Mouse (Mus musculus) liver, embryonic 15.5 days (tissue): ENCODE measurements at regions not wholly inside any gene's neighbourhood (a gene's known extent, or its start where the extent isn't known, plus 50 kb on each side); places are given as distances from the start of the nearest gene placed in this dataset.

Source experiments
- ATAC-seq: fragments of 200-750 bp; cut with Nextera tagmentation; 2 replicates; pipeline ENCODE4 v1.8.0; 2017; ENCODE audit warnings: moderate number of reproducible peaks, mild to moderate bottlenecking, moderate library complexity; ENCODE audit not compliant: insufficient read depth
- H3K27ac ChIP-seq: fragments of 300-500 bp; sonication (generic); replicated peaks from 2 replicates; pipeline ENCODE4 v1.5.1; 2015; ENCODE audit warnings: mild to moderate bottlenecking, inconsistent platforms
- H3K27me3 ChIP-seq: fragments of 300-500 bp; sonication (generic); 2 replicates; pipeline ENCODE4 v1.6.1; 2015; ENCODE audit warnings: mild to moderate bottlenecking, inconsistent platforms
- H3K36me3 ChIP-seq: fragments of 300-500 bp; sonication (generic); replicated peaks from 2 replicates; pipeline ENCODE4 v1.6.1; 2015; ENCODE audit warnings: moderate library complexity, mild to moderate bottlenecking, inconsistent platforms
- H3K4me1 ChIP-seq: fragments of 300-500 bp; sonication (generic); replicated peaks from 2 replicates; pipeline ENCODE4 v1.6.1; 2015; ENCODE audit warnings: inconsistent platforms
- H3K4me2 ChIP-seq: fragments of 300-500 bp; sonication (generic); 2 replicates; pipeline ENCODE4 v1.6.1; 2015; ENCODE audit warnings: moderate library complexity, mild to moderate bottlenecking, inconsistent platforms
- H3K4me3 ChIP-seq: fragments of 300-500 bp; sonication (generic); replicated peaks from 2 replicates; pipeline ENCODE4 v1.5.1; 2015; ENCODE audit warnings: mild to moderate bottlenecking, inconsistent platforms
- H3K9ac ChIP-seq: fragments of 300-500 bp; sonication (generic); 2 replicates; pipeline ENCODE4 v1.6.1; 2015; ENCODE audit warnings: moderate library complexity, mild to moderate bottlenecking, inconsistent platforms
- H3K9me3 ChIP-seq: fragments of 300-500 bp; sonication (generic); replicated peaks from 2 replicates; pipeline ENCODE4 v1.6.1; 2016; ENCODE audit warnings: inconsistent platforms
- WGBS: fragments of 180-500 bp; shearing (Covaris S2); methylation state at CpG from one replicate; pipeline ENCODE4 v1.1.7; 2015; ENCODE audit warnings: mixed read lengths; ENCODE audit not compliant: insufficient replicate concordance; 5-methylcytosine and 5-hydroxymethylcytosine counted together

- no peak overlapping the region for H3K27ac ChIP-seq
- H3K4me3 ChIP-seq: no peak overlapping the region
- H3K36me3 ChIP-seq: no peaks in the 10 kb centered on the region
- H3K4me2 ChIP-seq: no peak overlapping the region
- H3K4me1 ChIP-seq: no peaks in the 10 kb centered on the region; the same call in 1 of the 2 replicates
- H3K27me3 ChIP-seq: peaks cover 55% of the 10 kb centered on the region
- no peaks in the 10 kb centered on the region for H3K9me3 ChIP-seq
- no peak for ATAC-seq
- WGBS: 66% methylated on average over 9 of the region's 9 CpGs
- H3K9ac ChIP-seq: no peak overlapping the region
Measured at GRCm38 (mm10) chr4:148723208-148723607, 80.1 kb downstream of the Gm572 start.

GRCm38 (mm10) chr4:148723934-148724719 lies 80.1 kb upstream of the Casz1 start:
- Histone ChIP-seq H3K4me2 (peak overlapping the region; percentile 55), H3K27ac (no peak overlapping the region), H3K4me3 (peak overlapping the region; percentile 24; the same call in 1 of the 2 replicates), H3K9ac (no peak overlapping the region), H3K36me3 (no peaks in the 10 kb centered on the region), H3K9me3 (no peaks in the 10 kb centered on the region), H3K4me1 (no peaks in the 10 kb centered on the region; the same call in 1 of the 2 replicates), H3K27me3 (peaks cover 49% of the 10 kb centered on the region)
- 7% methylated on average over 38 of the region's 39 CpGs for WGBS
- ATAC-seq: no peak

GRCm38 (mm10) chr4:148728800-148729199 lies 75.4 kb upstream of the Casz1 start:
- H3K4me2 ChIP-seq: no peak overlapping the region
- no peaks in the 10 kb centered on the region; the same call in 1 of the 2 replicates for H3K4me1 ChIP-seq
- H3K9me3 ChIP-seq: no peaks in the 10 kb centered on the region
- H3K4me3 ChIP-seq: no peak overlapping the region
- no peak overlapping the region for H3K9ac ChIP-seq
- H3K36me3 ChIP-seq: no peaks in the 10 kb centered on the region
- WGBS: 57% methylated on average over 5 of the region's 5 CpGs
- H3K27me3 ChIP-seq: peaks cover 16% of the 10 kb centered on the region
- no peak overlapping the region for H3K27ac ChIP-seq
- ATAC-seq: no peak

DNA sequence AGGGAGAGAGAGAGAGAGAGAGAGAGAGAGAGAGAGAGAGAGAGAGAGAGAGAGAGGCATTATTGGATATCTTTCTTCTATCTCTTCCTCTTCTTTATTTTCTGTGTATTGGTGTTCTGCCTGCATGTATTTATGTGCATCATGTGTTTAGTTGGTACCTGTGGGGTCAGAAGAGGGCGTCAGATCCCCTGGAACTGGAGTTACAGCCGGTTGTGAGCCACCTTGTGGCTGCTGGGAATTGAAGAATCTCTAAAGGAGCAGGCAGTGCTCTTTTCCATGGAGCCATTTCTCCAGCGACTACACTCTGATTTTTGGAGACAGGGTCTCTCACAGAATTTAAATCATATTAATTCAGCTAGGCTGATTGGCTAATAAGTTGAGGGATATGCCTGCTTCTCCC lies 72.6 kb upstream of the Casz1 start:
- no peak overlapping the region for H3K27ac ChIP-seq
- no peaks in the 10 kb centered on the region for H3K36me3 ChIP-seq
- H3K9me3 ChIP-seq: no peaks in the 10 kb centered on the region
- no peak overlapping the region for H3K4me2 ChIP-seq
- no peak overlapping the region for H3K4me3 ChIP-seq
- peaks cover 3% of the 10 kb centered on the region for H3K27me3 ChIP-seq
- ATAC-seq: no peak
- H3K9ac ChIP-seq: no peak overlapping the region
- 44% methylated on average over 3 of the region's 3 CpGs for WGBS
- no peaks in the 10 kb centered on the region for H3K4me1 ChIP-seq

GRCm38 (mm10) chr4:148734061-148734460 lies 70.2 kb upstream of the Casz1 start:
- WGBS: 59% methylated on average over 9 of the region's 9 CpGs
- no peak overlapping the region for H3K4me2 ChIP-seq
- no peak for ATAC-seq

DNA sequence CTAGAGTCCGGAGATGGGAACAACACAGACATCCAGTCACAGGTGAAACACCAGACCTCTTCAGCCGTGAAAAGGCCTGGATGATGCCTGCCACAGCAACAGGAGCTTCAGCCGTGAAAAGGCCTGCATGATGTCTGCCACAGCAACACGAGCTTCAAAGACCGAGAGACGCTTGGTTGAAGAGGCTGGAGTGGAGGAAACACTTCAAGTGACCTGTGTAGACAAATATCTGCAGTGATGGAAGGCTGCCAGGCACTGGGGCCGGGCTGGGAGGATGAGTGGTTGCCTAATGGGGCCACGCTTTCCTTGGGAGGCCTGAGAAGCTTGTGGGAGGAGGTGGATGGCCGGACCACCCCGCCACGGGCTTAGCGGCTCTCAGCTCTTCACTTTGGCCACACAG lies 69.7 kb upstream of the Casz1 start:
- Histone ChIP-seq H3K27ac (no peak overlapping the region), H3K27me3 (peaks cover 21% of the 10 kb centered on the region), H3K4me2 (no peak overlapping the region), H3K9ac (no peak overlapping the region), H3K36me3 (no peaks in the 10 kb centered on the region), H3K9me3 (no peaks in the 10 kb centered on the region), H3K4me3 (no peak overlapping the region), H3K4me1 (no peaks in the 10 kb centered on the region)
- ATAC-seq: no peak
- WGBS: 59% methylated on average over 12 of the region's 12 CpGs

More at GRCm38 (mm10) chr4:148734061-148734460, 70.2 kb upstream of the Casz1 start:
- Histone ChIP-seq H3K27ac (no peak overlapping the region), H3K4me3 (no peak overlapping the region), H3K36me3 (no peaks in the 10 kb centered on the region), H3K9me3 (no peaks in the 10 kb centered on the region), H3K27me3 (peaks cover 18% of the 10 kb centered on the region), H3K9ac (no peak overlapping the region), H3K4me1 (no peaks in the 10 kb centered on the region)

DNA sequence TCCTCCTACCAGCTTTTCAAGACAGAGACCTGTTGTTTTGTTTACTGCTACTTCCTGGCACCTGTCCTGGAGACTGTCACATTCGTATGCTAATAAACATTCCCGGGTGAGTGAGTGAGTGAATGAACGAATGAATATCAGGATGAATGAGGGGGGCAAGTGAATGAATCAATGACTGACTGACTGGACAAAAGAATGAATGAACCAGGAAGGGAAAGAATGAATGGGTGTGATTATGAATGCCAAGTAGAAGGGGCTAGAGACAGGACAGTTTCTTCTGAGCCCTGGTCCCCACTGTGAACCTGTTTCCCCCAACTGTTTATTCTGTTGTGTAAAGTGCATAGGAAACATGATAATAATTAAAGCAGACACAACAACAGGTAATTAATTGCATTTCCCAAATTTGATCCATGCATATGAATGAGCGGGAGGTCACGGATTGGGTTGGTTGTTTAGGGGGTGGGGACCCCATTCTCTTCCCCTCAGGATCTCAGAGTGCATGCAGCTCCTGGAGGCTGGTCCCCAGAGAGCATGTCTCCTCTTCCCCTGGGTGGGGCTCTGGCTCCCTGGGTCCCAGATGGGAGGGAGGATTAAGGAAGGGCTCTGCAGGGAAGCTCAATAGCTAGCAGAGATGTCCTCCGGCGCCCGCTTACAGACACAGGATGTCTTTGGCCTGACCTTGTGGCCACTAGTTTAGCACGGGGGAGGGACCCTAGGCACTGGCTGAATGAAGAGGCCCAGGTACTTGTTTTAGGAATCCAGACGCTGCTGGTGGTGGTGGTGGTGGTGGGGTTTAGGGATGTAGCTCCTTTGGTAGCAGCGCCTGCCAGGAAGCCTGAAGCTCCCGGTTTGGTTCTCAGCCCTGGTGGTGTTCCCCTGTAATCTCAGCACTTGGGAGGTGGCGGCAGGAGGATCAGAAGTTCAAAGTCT lies 65.4 kb upstream of the Casz1 start:
- Histone ChIP-seq H3K27me3 (peaks cover 57% of the 10 kb centered on the region), H3K4me2 (no peak overlapping the region), H3K9me3 (no peaks in the 10 kb centered on the region), H3K27ac (no peak overlapping the region), H3K36me3 (no peaks in the 10 kb centered on the region), H3K9ac (no peak overlapping the region), H3K4me3 (no peak overlapping the region), H3K4me1 (0 out of 2 replicates have a peak, but pooled peaks cover 10% of the 10 kb centered on the region)
- ATAC-seq: no peak
- 35% methylated on average over 13 of the region's 13 CpGs for WGBS

GRCm38 (mm10) chr4:148742549-148743413 lies 61.4 kb upstream of the Casz1 start:
- WGBS: 3% methylated on average over 65 of the region's 65 CpGs
- Histone ChIP-seq H3K27me3 (peaks cover 75% of the 10 kb centered on the region), H3K9me3 (no peaks in the 10 kb centered on the region), H3K4me1 (0 out of 2 replicates have a peak, but pooled peaks cover 10% of the 10 kb centered on the region), H3K36me3 (no peaks in the 10 kb centered on the region), H3K27ac (no peak overlapping the region), H3K4me3 (peak overlapping the region; percentile 43), H3K9ac (no peak overlapping the region), H3K4me2 (peak overlapping the region; percentile 70)
- ATAC-seq: no peak

- Histone ChIP-seq H3K36me3 (no peaks in the 10 kb centered on the region), H3K4me2 (no peak overlapping the region), H3K4me1 (0 out of 2 replicates have a peak, but pooled peaks cover 10% of the 10 kb centered on the region), H3K27me3 (peaks cover 71% of the 10 kb centered on the region), H3K27ac (no peak overlapping the region), H3K9ac (no peak overlapping the region), H3K4me3 (no peak overlapping the region), H3K9me3 (no peaks in the 10 kb centered on the region)
- 17% methylated on average over 11 of the region's 11 CpGs for WGBS
- no peak for ATAC-seq
Measured at GRCm38 (mm10) chr4:148743414-148743844, 60.8 kb upstream of the Casz1 start.

DNA sequence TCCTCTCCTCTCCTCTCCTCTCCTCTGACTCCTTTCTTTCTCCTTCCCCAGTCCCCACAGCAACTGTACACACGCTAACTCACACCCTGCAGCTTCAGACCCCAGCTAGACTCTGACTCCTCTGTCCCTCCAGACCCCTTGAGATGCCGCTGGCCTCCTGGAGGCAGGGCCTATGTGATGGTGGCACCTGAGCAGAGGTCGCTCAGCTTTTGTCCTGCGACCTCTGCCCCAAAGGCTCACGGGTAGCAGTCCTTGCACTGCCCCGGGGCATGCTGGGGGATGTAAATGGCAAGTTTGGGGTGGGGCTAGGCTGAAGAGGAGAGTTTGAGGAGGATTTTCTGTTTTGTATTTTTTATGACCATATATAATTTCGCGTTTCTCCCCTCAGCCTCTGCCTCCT lies 60.2 kb upstream of the Casz1 start:
- H3K9ac ChIP-seq: no peak overlapping the region
- 51% methylated on average over 8 of the region's 8 CpGs for WGBS
- ATAC-seq: no peak
- no peak overlapping the region for H3K27ac ChIP-seq
- no peaks in the 10 kb centered on the region for H3K9me3 ChIP-seq
- no peaks in the 10 kb centered on the region for H3K36me3 ChIP-seq
- no peak overlapping the region for H3K4me2 ChIP-seq
- H3K4me1 ChIP-seq: 0 out of 2 replicates have a peak, but pooled peaks cover 10% of the 10 kb centered on the region
- no peak overlapping the region for H3K4me3 ChIP-seq
- peaks cover 67% of the 10 kb centered on the region for H3K27me3 ChIP-seq
